Mouse (Mus musculus) midbrain, embryonic 11.5 days (tissue): ENCODE measurements at regions not wholly inside any gene's neighbourhood (a gene's known extent, or its start where the extent isn't known, plus 50 kb on each side); places are given as distances from the start of the nearest gene placed in this dataset.

ENCODE experiments used
- ATAC-seq: fragments of 200-750 bp; cut with Nextera tagmentation; 2 replicates; pipeline ENCODE4 v1.8.0; 2017; ENCODE audit warnings: moderate TSS enrichment, moderate library complexity; ENCODE audit not compliant: low FRiP score
- DNase-seq: peaks from one replicate; pipeline ENCODE4 v3.0.0; 2015; ENCODE audit warnings: low spot score; ENCODE audit errors: missing footprints
- H3K27ac ChIP-seq: fragments of 300-500 bp; sonication (generic); 2 replicates; pipeline ENCODE4 v1.5.1; 2014; ENCODE audit warnings: low read depth, low read length
- H3K27me3 ChIP-seq: fragments of 300-500 bp; sonication (generic); 2 replicates; pipeline ENCODE4 v1.6.1; 2014; ENCODE audit warnings: mild to moderate bottlenecking, low read length, moderate library complexity, mixed read lengths; ENCODE audit not compliant: control insufficient read depth, insufficient read depth
- H3K36me3 ChIP-seq: fragments of 300-500 bp; sonication (generic); 2 replicates; pipeline ENCODE4 v1.6.1; 2014; ENCODE audit warnings: mild to moderate bottlenecking, low read length, moderate library complexity, mixed read lengths; ENCODE audit not compliant: control insufficient read depth, insufficient read depth
- H3K4me1 ChIP-seq: fragments of 300-500 bp; sonication (generic); 2 replicates; pipeline ENCODE4 v1.6.1; 2014; ENCODE audit warnings: low read length; ENCODE audit not compliant: control insufficient read depth, insufficient read depth
- H3K4me2 ChIP-seq: fragments of 300-500 bp; sonication (generic); 2 replicates; pipeline ENCODE4 v1.6.1; 2014; ENCODE audit warnings: mild to moderate bottlenecking, moderate library complexity
- H3K4me3 ChIP-seq: fragments of 300-500 bp; sonication (generic); 2 replicates; pipeline ENCODE4 v1.5.1; 2014; ENCODE audit warnings: low read depth, low read length
- H3K9ac ChIP-seq: fragments of 300-500 bp; sonication (generic); 2 replicates; pipeline ENCODE4 v1.6.1; 2014; ENCODE audit warnings: low read length
- H3K9me3 ChIP-seq: fragments of 300-500 bp; sonication (generic); 2 replicates; pipeline ENCODE4 v1.6.1; 2016; ENCODE audit warnings: low read length; ENCODE audit not compliant: control insufficient read depth
- WGBS: fragments of 180-500 bp; shearing (Covaris S2); extraction: QIAGEN DNeasy Blood & Tissue Kit; methylation state at CpG from one replicate; pipeline ENCODE4 v1.1.7; 2014; 5-methylcytosine and 5-hydroxymethylcytosine counted together

DNA sequence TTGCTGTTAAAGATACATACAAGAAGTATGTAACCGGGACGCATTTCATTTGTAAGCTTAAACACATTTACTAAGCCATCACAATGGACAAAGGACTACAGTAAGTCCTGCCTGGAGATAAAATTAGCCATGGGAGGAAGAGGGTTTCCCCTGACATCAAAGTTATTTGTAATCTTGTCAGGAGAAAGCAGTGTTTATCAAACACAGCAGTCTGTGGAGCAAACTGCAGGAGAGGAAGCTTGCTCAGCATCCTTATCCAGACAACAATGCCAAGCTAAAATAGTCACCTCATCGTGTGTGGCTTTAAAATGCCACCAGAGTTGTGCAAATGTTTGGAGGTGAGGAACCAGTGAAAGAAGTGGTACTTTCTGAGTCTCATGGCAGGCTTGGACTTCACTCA is 216.9 kb upstream of the Gpc5 start:
- Histone ChIP-seq H3K4me2 (no peak overlapping the region), H3K9ac (no peak overlapping the region), H3K27me3 (no peaks in the 10 kb centered on the region), H3K4me1 (no peaks in the 10 kb centered on the region), H3K36me3 (no peaks in the 10 kb centered on the region), H3K4me3 (no peak overlapping the region), H3K27ac (no peak overlapping the region), H3K9me3 (no peaks in the 10 kb centered on the region)
- WGBS = 62% methylated on average over 3 of the region's 3 CpGs
- peak; percentile 86 for DNase-seq
- ATAC-seq = no peak

- no peaks in the 10 kb centered on the region for H3K27me3 ChIP-seq
- ATAC-seq (no peak), DNase-seq (no peak)
- H3K27ac ChIP-seq = no peak overlapping the region
- WGBS = 71% methylated on average over 9 of the region's 9 CpGs
- H3K9ac ChIP-seq = no peak overlapping the region
- H3K4me2 ChIP-seq = no peak overlapping the region
- no peaks in the 10 kb centered on the region for H3K4me1 ChIP-seq
- H3K36me3 ChIP-seq = no peaks in the 10 kb centered on the region
- H3K9me3 ChIP-seq = no peaks in the 10 kb centered on the region
- no peak overlapping the region for H3K4me3 ChIP-seq
Measured at GRCm38 (mm10) chr14:114876427-114876826, 215.6 kb upstream of the Gpc5 start.

- Histone ChIP-seq H3K4me2 (no peak overlapping the region), H3K9ac (no peak overlapping the region), H3K4me3 (no peak overlapping the region), H3K4me1 (no peaks in the 10 kb centered on the region), H3K27me3 (no peaks in the 10 kb centered on the region), H3K27ac (no peak overlapping the region), H3K9me3 (no peaks in the 10 kb centered on the region), H3K36me3 (no peaks in the 10 kb centered on the region)
- DNase-seq = no peak
- 38% methylated on average over 5 of the region's 5 CpGs for WGBS
- no peak for ATAC-seq
Measured at GRCm38 (mm10) chr14:114877477-114877876, 214.5 kb upstream of the Gpc5 start.

GRCm38 (mm10) chr14:114880291-114880690 is 211.7 kb upstream of the Gpc5 start:
- Histone ChIP-seq H3K36me3 (no peaks in the 10 kb centered on the region), H3K9me3 (no peaks in the 10 kb centered on the region), H3K27ac (no peak overlapping the region), H3K4me2 (no peak overlapping the region), H3K27me3 (no peaks in the 10 kb centered on the region), H3K9ac (no peak overlapping the region), H3K4me1 (no peaks in the 10 kb centered on the region), H3K4me3 (no peak overlapping the region)
- 82% methylated on average over 4 of the region's 4 CpGs for WGBS
- ATAC-seq (peak; percentile 40; the same call in 1 of the 2 replicates), DNase-seq (no peak)

- DNase-seq (no peak), ATAC-seq (no peak)
- Histone ChIP-seq H3K4me2 (no peak overlapping the region), H3K27me3 (no peaks in the 10 kb centered on the region), H3K4me1 (no peaks in the 10 kb centered on the region), H3K9ac (no peak overlapping the region), H3K36me3 (no peaks in the 10 kb centered on the region), H3K4me3 (no peak overlapping the region), H3K27ac (no peak overlapping the region), H3K9me3 (no peaks in the 10 kb centered on the region)
- WGBS = 85% methylated on average over 2 of the region's 2 CpGs
Measured at GRCm38 (mm10) chr14:114904109-114904508, 187.9 kb upstream of the Gpc5 start.

DNA sequence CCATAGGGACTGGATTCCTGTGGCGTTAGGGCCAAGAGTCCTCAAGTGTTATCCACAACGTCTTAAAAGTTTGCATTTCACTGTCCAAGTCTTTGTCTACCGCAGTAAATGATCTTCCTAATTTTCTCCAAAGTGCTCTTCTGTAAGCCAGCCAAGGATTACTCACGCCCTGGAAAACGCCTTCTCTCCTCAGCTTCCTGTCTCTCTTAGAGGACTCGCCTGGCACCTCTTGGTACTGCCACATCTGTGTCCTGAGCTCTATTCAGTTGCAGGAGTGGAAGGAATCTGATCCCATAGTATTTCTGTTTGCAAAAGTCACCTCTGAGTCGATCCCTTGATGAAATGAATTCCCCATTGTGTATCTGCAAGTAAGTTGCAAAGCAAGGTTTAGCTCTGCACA is 179.7 kb upstream of the Gpc5 start:
- whole genome bisulfite sequencing = 85% methylated on average over 7 of the region's 7 CpGs
- Histone ChIP-seq H3K36me3 (no peaks in the 10 kb centered on the region), H3K9me3 (no peaks in the 10 kb centered on the region), H3K4me3 (no peak overlapping the region), H3K27me3 (no peaks in the 10 kb centered on the region), H3K9ac (no peak overlapping the region), H3K27ac (no peak overlapping the region), H3K4me2 (no peak overlapping the region), H3K4me1 (no peaks in the 10 kb centered on the region)
- ATAC-seq (no peak), DNase-seq (no peak)

DNA sequence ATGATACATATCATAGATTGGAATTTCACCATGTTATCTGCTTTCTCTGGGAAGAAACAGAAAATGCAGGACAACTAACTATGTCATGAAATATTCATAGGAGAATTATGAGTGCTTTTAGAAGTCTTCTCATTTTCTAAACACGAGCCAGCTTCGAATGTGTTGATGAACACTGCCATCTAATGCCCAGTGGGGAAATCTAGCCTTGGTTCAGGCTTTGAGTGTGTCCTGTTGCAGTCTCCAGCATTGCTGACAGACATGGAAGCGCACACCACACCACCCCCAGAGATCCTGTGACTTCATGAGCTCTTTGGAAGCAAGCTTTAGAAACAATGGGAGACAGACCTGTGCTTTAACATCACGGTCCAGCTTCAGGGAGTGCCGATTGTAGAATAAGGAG is 178.8 kb upstream of the Gpc5 start:
- Histone ChIP-seq H3K36me3 (no peaks in the 10 kb centered on the region), H3K9me3 (no peaks in the 10 kb centered on the region), H3K9ac (no peak overlapping the region), H3K4me3 (no peak overlapping the region), H3K4me2 (no peak overlapping the region), H3K27ac (no peak overlapping the region), H3K27me3 (no peaks in the 10 kb centered on the region), H3K4me1 (no peaks in the 10 kb centered on the region)
- ATAC-seq (peak; percentile 63; the same call in 1 of the 2 replicates), DNase-seq (no peak)
- WGBS = 42% methylated on average over 5 of the region's 5 CpGs

- Histone ChIP-seq H3K27ac (no peak overlapping the region), H3K36me3 (no peaks in the 10 kb centered on the region), H3K4me1 (peaks cover 12% of the 10 kb centered on the region; the same call in 1 of the 2 replicates), H3K9ac (no peak overlapping the region), H3K4me3 (no peak overlapping the region), H3K27me3 (no peaks in the 10 kb centered on the region), H3K9me3 (no peaks in the 10 kb centered on the region), H3K4me2 (no peak overlapping the region)
- no peak for ATAC-seq
- DNase-seq = no peak
- WGBS = 86% methylated on average over 6 of the region's 6 CpGs
Measured at GRCm38 (mm10) chr14:114945744-114946143, 146.3 kb upstream of the Gpc5 start.

DNA sequence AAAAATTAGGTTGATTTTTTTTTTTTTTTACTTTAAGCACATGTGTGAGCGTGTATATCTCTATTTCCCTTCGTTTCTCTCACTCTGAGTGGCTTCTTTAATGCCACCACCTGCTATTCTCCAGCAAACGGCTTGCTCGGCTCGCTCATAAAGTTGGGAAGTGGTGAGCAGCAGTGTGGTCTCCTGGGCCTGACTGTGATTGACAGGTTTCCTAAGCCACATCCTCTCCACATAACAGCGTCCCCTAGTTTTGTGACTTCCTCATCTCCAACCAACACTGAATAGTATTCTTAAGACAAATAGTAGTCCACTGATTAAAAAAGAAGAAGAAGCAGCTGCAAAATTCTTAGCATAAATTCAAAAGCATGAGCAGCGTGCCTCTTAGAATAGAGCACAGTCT is 145.7 kb upstream of the Gpc5 start:
- H3K4me2 ChIP-seq = no peak overlapping the region
- peaks cover 13% of the 10 kb centered on the region; the same call in 1 of the 2 replicates for H3K4me1 ChIP-seq
- no peaks in the 10 kb centered on the region for H3K9me3 ChIP-seq
- H3K27ac ChIP-seq = no peak overlapping the region
- H3K36me3 ChIP-seq = no peaks in the 10 kb centered on the region
- no peak for ATAC-seq
- H3K27me3 ChIP-seq = no peaks in the 10 kb centered on the region
- no peak overlapping the region for H3K4me3 ChIP-seq
- H3K9ac ChIP-seq = no peak overlapping the region
- 72% methylated on average over 7 of the region's 7 CpGs for WGBS
- DNase-seq = no peak
